Mouse (Mus musculus): ENCODE data around the gene Vps37c. TPM values are rescaled to one million over a fixed set of nuclear protein-coding genes. Genes with fewer than 3 reads are reported as not detected.

Vps37c gene
- polyA plus RNA-seq, 1 experiment from 2014 or later = 29.0 TPM

DNA sequence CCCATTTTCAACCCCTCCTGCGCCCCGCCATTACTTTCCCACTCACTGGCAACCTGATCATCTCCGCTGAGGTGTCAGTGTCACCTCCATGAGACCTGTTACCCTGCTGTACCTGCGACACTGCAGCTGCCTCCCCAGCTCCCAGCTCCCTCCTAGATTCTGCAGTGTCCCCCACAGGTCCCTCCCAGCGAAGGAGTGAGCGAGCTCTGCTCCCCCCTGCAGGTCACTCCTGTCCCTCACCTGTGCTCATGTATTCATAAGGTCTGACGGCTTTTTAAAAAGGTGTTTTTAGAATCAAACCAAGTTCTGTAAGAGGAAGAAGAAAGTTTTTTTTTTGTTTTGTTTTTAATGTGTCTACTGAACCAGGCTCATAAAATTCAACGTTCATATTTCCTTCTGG is 13.6 kb downstream of the Vps37c start:
- Histone ChIP-seq H3K4me1 (replicated peaks) (peaks cover 67% of the 10 kb centered on the region), H3K9me3 (replicated peaks) (no peaks in the 10 kb centered on the region), H3K4me3 (no peak overlapping the region), H3K9ac (no peak overlapping the region), H3K27ac (ENCODE audit: poor library complexity, severe bottlenecking) (no peak overlapping the region), H3K36me3 (peaks cover 11% of the 10 kb centered on the region), H3K27me3 (replicated peaks) (no peaks in the 10 kb centered on the region), H3K4me2 (no peak overlapping the region)
- no peak for ATAC-seq (ENCODE audit: insufficient number of reproducible peaks, low FRiP score)
- WGBS = 78% methylated on average over 8 of the region's 8 CpGs

GRCm38 (mm10) chr19:10703470-10703869 is 14.9 kb downstream of the Vps37c start:
- no peak overlapping the region for H3K4me3 ChIP-seq
- H3K27me3 ChIP-seq (replicated peaks) = no peaks in the 10 kb centered on the region
- H3K4me1 ChIP-seq (replicated peaks) = peaks cover 57% of the 10 kb centered on the region
- no peak for ATAC-seq (ENCODE audit: insufficient number of reproducible peaks, low FRiP score)
- no peak overlapping the region for H3K9ac ChIP-seq
- H3K4me2 ChIP-seq = no peak overlapping the region
- no peak overlapping the region for H3K27ac ChIP-seq (ENCODE audit: poor library complexity, severe bottlenecking)
- WGBS = 91% methylated on average over 8 of the region's 8 CpGs
- H3K9me3 ChIP-seq (replicated peaks) = no peaks in the 10 kb centered on the region
- peaks cover 15% of the 10 kb centered on the region for H3K36me3 ChIP-seq

DNA sequence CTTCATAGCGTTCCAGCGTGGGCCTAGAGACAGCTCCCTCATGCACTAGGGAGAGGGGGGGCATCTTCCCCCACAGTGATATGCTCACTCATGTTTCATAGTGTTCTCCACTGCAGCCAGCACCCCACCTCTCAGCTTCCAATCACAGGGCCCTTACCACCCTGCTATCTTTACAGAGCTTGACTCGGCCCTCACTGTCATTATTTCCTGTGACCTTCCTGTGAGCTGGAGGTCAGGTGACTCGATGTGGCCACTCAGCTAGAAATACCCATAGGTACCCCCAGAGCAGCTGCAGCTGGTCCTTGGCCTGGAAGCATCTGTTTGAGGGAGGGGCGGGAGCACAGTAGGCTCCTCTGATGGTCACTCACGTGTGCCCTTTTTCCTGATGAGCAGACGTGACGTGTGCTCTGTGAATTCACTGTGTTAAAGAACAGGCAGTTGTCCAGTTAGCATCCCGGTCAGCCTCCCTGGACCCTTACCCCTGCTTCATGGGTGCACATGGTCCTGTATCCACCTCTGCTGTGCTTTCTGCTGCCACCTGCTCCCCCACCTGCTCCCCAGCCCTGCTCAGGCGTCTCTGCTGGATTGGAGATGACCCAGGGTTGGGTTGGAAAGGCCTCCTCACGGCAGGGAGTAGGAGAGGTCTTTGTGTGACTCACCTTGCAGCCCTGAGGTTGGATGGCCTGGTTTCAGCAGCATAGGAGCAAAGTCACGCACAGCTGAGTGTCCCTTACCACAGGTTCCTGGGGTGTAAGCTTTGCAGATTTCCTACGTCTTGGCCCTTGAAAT is 18.7 kb downstream of the Vps37c start:
- WGBS = 72% methylated on average over 13 of the region's 13 CpGs
- Histone ChIP-seq H3K4me3 (no peak overlapping the region), H3K4me2 (no peak overlapping the region), H3K27ac (ENCODE audit: poor library complexity, severe bottlenecking) (no peak overlapping the region), H3K9me3 (replicated peaks) (no peaks in the 10 kb centered on the region), H3K9ac (no peak overlapping the region), H3K4me1 (replicated peaks) (peaks cover 46% of the 10 kb centered on the region), H3K36me3 (peaks cover 33% of the 10 kb centered on the region), H3K27me3 (replicated peaks) (no peaks in the 10 kb centered on the region)
- no peak for ATAC-seq (ENCODE audit: insufficient number of reproducible peaks, low FRiP score)

- ATAC-seq (ENCODE audit: insufficient number of reproducible peaks, low FRiP score) = no peak
- no peak overlapping the region for H3K4me2 ChIP-seq
- H3K27ac ChIP-seq (ENCODE audit: poor library complexity, severe bottlenecking) = no peak overlapping the region
- peaks cover 39% of the 10 kb centered on the region for H3K36me3 ChIP-seq
- peaks cover 46% of the 10 kb centered on the region for H3K4me1 ChIP-seq (replicated peaks)
- 82% methylated on average over 1 of the region's 1 CpGs for WGBS
- H3K9ac ChIP-seq = no peak overlapping the region
- H3K27me3 ChIP-seq (replicated peaks) = no peaks in the 10 kb centered on the region
- no peak overlapping the region for H3K4me3 ChIP-seq
- no peaks in the 10 kb centered on the region for H3K9me3 ChIP-seq (replicated peaks)
Measured at GRCm38 (mm10) chr19:10707881-10708280, 19.3 kb downstream of the Vps37c start.

GRCm38 (mm10) chr19:10708900-10709299 is 20.4 kb downstream of the Vps37c start:
- H3K4me3 ChIP-seq = no peak overlapping the region

GRCm38 (mm10) chr19:10709360-10710087 is 21.0 kb downstream of the Vps37c start:
- H3K4me1 ChIP-seq (replicated peaks) = peaks cover 45% of the 10 kb centered on the region
- H3K4me3 ChIP-seq = no peak overlapping the region
- peak overlapping the region; percentile 41 for H3K9ac ChIP-seq
- H3K36me3 ChIP-seq = peaks cover 54% of the 10 kb centered on the region
- peak overlapping the region; percentile 6; the same call in 1 of the 2 replicates for H3K4me2 ChIP-seq
- H3K27ac ChIP-seq (ENCODE audit: poor library complexity, severe bottlenecking) = peak overlapping the region; percentile 94
- ATAC-seq (ENCODE audit: insufficient number of reproducible peaks, low FRiP score) = peak; percentile 77
- WGBS = 21% methylated on average over 8 of the region's 8 CpGs
- H3K9me3 ChIP-seq (replicated peaks) = no peaks in the 10 kb centered on the region
- no peaks in the 10 kb centered on the region for H3K27me3 ChIP-seq (replicated peaks)

More at GRCm38 (mm10) chr19:10708900-10709299, 20.4 kb downstream of the Vps37c start:
- Histone ChIP-seq H3K27ac (ENCODE audit: poor library complexity, severe bottlenecking) (peak overlapping the region; percentile 94), H3K36me3 (peaks cover 49% of the 10 kb centered on the region), H3K9me3 (replicated peaks) (no peaks in the 10 kb centered on the region), H3K27me3 (replicated peaks) (no peaks in the 10 kb centered on the region), H3K9ac (peak overlapping the region; percentile 41; the same call in 1 of the 2 replicates), H3K4me2 (no peak overlapping the region), H3K4me1 (replicated peaks) (peaks cover 46% of the 10 kb centered on the region)
- no peak for ATAC-seq (ENCODE audit: insufficient number of reproducible peaks, low FRiP score)
- whole genome bisulfite sequencing = 72% methylated on average over 6 of the region's 6 CpGs

- 74% methylated on average over 9 of the region's 9 CpGs for WGBS
- peak overlapping the region; percentile 94 for H3K27ac ChIP-seq (ENCODE audit: poor library complexity, severe bottlenecking)
- no peaks in the 10 kb centered on the region for H3K27me3 ChIP-seq (replicated peaks)
- H3K4me1 ChIP-seq (replicated peaks) = peaks cover 40% of the 10 kb centered on the region
- ATAC-seq (ENCODE audit: insufficient number of reproducible peaks, low FRiP score) = no peak
- H3K4me2 ChIP-seq = peak overlapping the region; percentile 6; the same call in 1 of the 2 replicates
- no peaks in the 10 kb centered on the region for H3K9me3 ChIP-seq (replicated peaks)
- H3K9ac ChIP-seq = no peak overlapping the region; the same call in 1 of the 2 replicates
- peaks cover 54% of the 10 kb centered on the region for H3K36me3 ChIP-seq
- no peak overlapping the region for H3K4me3 ChIP-seq
Measured at GRCm38 (mm10) chr19:10710088-10710511, 21.6 kb downstream of the Vps37c start.

- WGBS = 88% methylated on average over 4 of the region's 4 CpGs
- Histone ChIP-seq H3K4me2 (no peak overlapping the region), H3K36me3 (peaks cover 54% of the 10 kb centered on the region), H3K9me3 (replicated peaks) (no peaks in the 10 kb centered on the region), H3K27ac (ENCODE audit: poor library complexity, severe bottlenecking) (no peak overlapping the region; the same call in 1 of the 2 replicates), H3K9ac (no peak overlapping the region), H3K27me3 (replicated peaks) (no peaks in the 10 kb centered on the region), H3K4me3 (no peak overlapping the region), H3K4me1 (replicated peaks) (peaks cover 34% of the 10 kb centered on the region)
- ATAC-seq (ENCODE audit: insufficient number of reproducible peaks, low FRiP score) = no peak
Measured at GRCm38 (mm10) chr19:10710751-10711150, 22.2 kb downstream of the Vps37c start.

GRCm38 (mm10) chr19:10712194-10712593 is 23.7 kb downstream of the Vps37c start:
- 93% methylated on average over 7 of the region's 7 CpGs for WGBS
- peaks cover 43% of the 10 kb centered on the region for H3K36me3 ChIP-seq

DNA sequence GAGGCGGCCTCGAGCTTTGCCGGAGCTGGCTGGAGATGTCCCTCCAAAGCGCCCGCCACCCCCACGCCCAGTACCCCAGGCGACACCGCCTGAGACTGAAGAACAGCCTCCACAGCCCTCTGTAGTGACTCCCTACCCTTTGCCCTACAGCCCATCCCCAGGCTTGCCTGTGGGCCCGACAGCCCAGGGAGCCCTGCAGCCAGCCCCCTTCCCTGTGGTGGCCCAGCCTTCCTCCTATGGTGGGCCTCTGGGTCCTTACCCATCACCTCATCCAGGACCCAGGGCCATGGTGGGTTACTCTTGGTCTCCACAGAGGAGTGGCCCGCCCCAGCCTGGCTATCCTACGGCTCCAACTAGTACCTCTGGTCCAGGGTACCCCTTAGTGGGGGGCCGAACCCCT is 24.1 kb downstream of the Vps37c start:
- no peaks in the 10 kb centered on the region for H3K27me3 ChIP-seq (replicated peaks)
- no peak overlapping the region for H3K4me3 ChIP-seq
- WGBS = 94% methylated on average over 12 of the region's 12 CpGs
- no peak overlapping the region for H3K9ac ChIP-seq
- no peak overlapping the region for H3K27ac ChIP-seq (ENCODE audit: poor library complexity, severe bottlenecking)
- no peaks in the 10 kb centered on the region for H3K9me3 ChIP-seq (replicated peaks)
- ATAC-seq (ENCODE audit: insufficient number of reproducible peaks, low FRiP score) = no peak
- peaks cover 40% of the 10 kb centered on the region for H3K36me3 ChIP-seq
- no peak overlapping the region for H3K4me2 ChIP-seq
- peaks cover 23% of the 10 kb centered on the region for H3K4me1 ChIP-seq (replicated peaks)

More at GRCm38 (mm10) chr19:10712194-10712593, 23.7 kb downstream of the Vps37c start:
- Histone ChIP-seq H3K4me3 (no peak overlapping the region), H3K4me2 (no peak overlapping the region), H3K9ac (no peak overlapping the region), H3K27ac (ENCODE audit: poor library complexity, severe bottlenecking) (no peak overlapping the region), H3K27me3 (replicated peaks) (no peaks in the 10 kb centered on the region), H3K4me1 (replicated peaks) (peaks cover 25% of the 10 kb centered on the region), H3K9me3 (replicated peaks) (no peaks in the 10 kb centered on the region)
- no peak for ATAC-seq (ENCODE audit: insufficient number of reproducible peaks, low FRiP score)

GRCm38 (mm10) chr19:10713551-10713950 is 25.0 kb downstream of the Vps37c start:
- Histone ChIP-seq H3K9ac (no peak overlapping the region), H3K9me3 (replicated peaks) (no peaks in the 10 kb centered on the region), H3K4me1 (replicated peaks) (peaks cover 31% of the 10 kb centered on the region), H3K4me3 (no peak overlapping the region), H3K27me3 (replicated peaks) (no peaks in the 10 kb centered on the region), H3K4me2 (no peak overlapping the region), H3K36me3 (peaks cover 39% of the 10 kb centered on the region), H3K27ac (ENCODE audit: poor library complexity, severe bottlenecking) (no peak overlapping the region)
- 90% methylated on average over 10 of the region's 10 CpGs for WGBS
- ATAC-seq (ENCODE audit: insufficient number of reproducible peaks, low FRiP score) = no peak

Measured in heart, embryonic 12.5 days (tissue).